Mouse (Mus musculus) MEL (cell line): ENCODE data around the gene Lyar. TPM values are rescaled to one million over a fixed set of nuclear protein-coding genes. Genes with fewer than 3 reads are reported as not detected.

Source experiments
- DNase-seq: peaks from one replicate; pipeline ENCODE4 v3.0.0; 2011; ENCODE audit warnings: low read depth, low spot score
- H3K27ac ChIP-seq: 2 replicates; pipeline ENCODE4 v1.5.1; 2012; ENCODE audit warnings: low read depth, mild to moderate bottlenecking, control low read depth, low read length, moderate library complexity; ENCODE audit not compliant: control insufficient read depth
- H3K27me3 ChIP-seq, 2 experiments: fragments of 150-350 bp in 1 of 2; sonication (generic) in 1 of 2; 2 replicates each; pipeline ENCODE4 v1.6.1; 2012; ENCODE audit warnings: low read length in 2 of 2, mild to moderate bottlenecking in 2 of 2, improper control_type of control experiment in 1 of 2, moderate library complexity in 1 of 2; ENCODE audit not compliant: insufficient read depth in 2 of 2, control insufficient read depth in 1 of 2
- H3K36me3 ChIP-seq, 2 experiments: 2 replicates each; pipeline ENCODE4 v1.6.1; 2012 to 2014; ENCODE audit warnings: low read length in 2 of 2, improper control_type of control experiment in 1 of 2, inconsistent platforms in 1 of 2, mild to moderate bottlenecking in 1 of 2; ENCODE audit not compliant: insufficient read depth in 2 of 2, control insufficient read depth in 1 of 2
- H3K4me1 ChIP-seq, 2 experiments: fragments of 150-350 bp in 1 of 2; sonication (generic) in 1 of 2; 2 replicates each; pipeline ENCODE4 v1.6.1; 2012; ENCODE audit warnings: low read length in 2 of 2, improper control_type of control experiment in 1 of 2, mild to moderate bottlenecking in 1 of 2; ENCODE audit not compliant: insufficient read depth in 2 of 2, control insufficient read depth in 1 of 2
- H3K4me3 ChIP-seq, 2 experiments: fragments of 150-350 bp in 1 of 2; sonication (generic) in 1 of 2; 2 replicates each; pipeline ENCODE4 v1.5.1; 2012; ENCODE audit warnings: low read depth in 2 of 2, low read length in 2 of 2, mild to moderate bottlenecking in 2 of 2, moderate library complexity in 2 of 2, control low read depth in 1 of 2, improper control_type of control experiment in 1 of 2; ENCODE audit not compliant: control insufficient read depth in 1 of 2, insufficient read depth in 1 of 2
- H3K79me2 ChIP-seq: 2 replicates; pipeline ENCODE4 v1.6.1; 2012; ENCODE audit warnings: mild to moderate bottlenecking, low read length, moderate library complexity; ENCODE audit not compliant: control insufficient read depth, poor library complexity, insufficient read depth
- H3K9ac ChIP-seq: 2 replicates; pipeline ENCODE4 v1.6.1; 2012; ENCODE audit warnings: low read depth, mild to moderate bottlenecking, control low read depth, low read length, moderate library complexity; ENCODE audit not compliant: control insufficient read depth, poor library complexity, severe bottlenecking
- H3K9me3 ChIP-seq: fragments of 150-350 bp; sonication (generic); replicated peaks from 2 replicates; pipeline ENCODE4 v1.6.1; 2012; ENCODE audit warnings: mild to moderate bottlenecking, low read length, improper control_type of control experiment, moderate library complexity; ENCODE audit not compliant: insufficient read depth
- EP300 ChIP-seq, 2 experiments: IDR thresholded peaks; 2 replicates each; pipeline ENCODE4 v1.6.1; 2011; ENCODE audit warnings: improper control_type of control experiment in 2 of 2, low read length in 2 of 2, low read depth in 1 of 2, mild to moderate bottlenecking in 1 of 2
- ETS1 ChIP-seq: IDR thresholded peaks from 2 replicates; pipeline ENCODE4 v1.6.1; 2012; ENCODE audit warnings: low read depth, mild to moderate bottlenecking, inconsistent platforms, low read length, improper control_type of control experiment, moderate library complexity
- GABPA ChIP-seq: IDR thresholded peaks from 2 replicates; pipeline ENCODE4 v1.6.1; 2012; ENCODE audit warnings: low read depth, mild to moderate bottlenecking, inconsistent platforms, low read length, improper control_type of control experiment, moderate library complexity
- KAT2A ChIP-seq: conservative IDR thresholded peaks from 2 replicates; pipeline ENCODE4 v1.6.1; 2012; ENCODE audit warnings: low read depth, low read length, improper control_type of control experiment, inconsistent platforms
- MAX ChIP-seq: IDR thresholded peaks from 2 replicates; pipeline ENCODE4 v1.6.1; 2011; ENCODE audit warnings: low read length, improper control_type of control experiment
- MEF2A ChIP-seq: IDR thresholded peaks from 2 replicates; pipeline ENCODE4 v1.6.1; 2014; ENCODE audit warnings: low read depth, mild to moderate bottlenecking, inconsistent platforms, low read length, improper control_type of control experiment; ENCODE audit not compliant: poor library complexity, insufficient replicate concordance, severe bottlenecking; ENCODE audit errors: extremely low read depth
- TAL1 ChIP-seq: IDR thresholded peaks from 2 replicates; pipeline ENCODE4 v1.6.1; 2012; ENCODE audit warnings: mild to moderate bottlenecking, inconsistent platforms, low read length, moderate library complexity, mixed read lengths
- TBP ChIP-seq: IDR thresholded peaks from 2 replicates; pipeline ENCODE4 v1.8.0; 2011; ENCODE audit warnings: low read depth, low read length, improper control_type of control experiment
- TCF12 ChIP-seq: IDR thresholded peaks from 2 replicates; pipeline ENCODE4 v1.6.1; 2014; ENCODE audit warnings: low read depth, mild to moderate bottlenecking, inconsistent platforms, low read length, improper control_type of control experiment, moderate library complexity
- USF1 ChIP-seq: IDR thresholded peaks from 2 replicates; pipeline ENCODE4 v1.6.1; 2014; ENCODE audit warnings: low read depth, mild to moderate bottlenecking, inconsistent platforms, low read length, improper control_type of control experiment, moderate library complexity
- USF2 ChIP-seq, 2 experiments: IDR thresholded peaks; 2 replicates each; pipeline ENCODE4 v1.6.1; 2011 to 2012; ENCODE audit warnings: improper control_type of control experiment in 2 of 2, low read length in 2 of 2, borderline replicate concordance in 1 of 2, inconsistent platforms in 1 of 2, low read depth in 1 of 2, mild to moderate bottlenecking in 1 of 2; ENCODE audit not compliant: insufficient read depth in 1 of 2
- ZC3H11A ChIP-seq: IDR thresholded peaks from 2 replicates; pipeline ENCODE4 v1.6.1; 2012; ENCODE audit warnings: low read depth, mild to moderate bottlenecking, inconsistent platforms, low read length, improper control_type of control experiment
- ZNF384 ChIP-seq: IDR thresholded peaks from 2 replicates; pipeline ENCODE4 v1.6.1; 2012; ENCODE audit warnings: low read depth, mild to moderate bottlenecking, inconsistent platforms, low read length, improper control_type of control experiment
- polyA plus RNA-seq, 2 experiments: library from polyadenylated mRNA; stranded (reverse) in 1 of 2; unstranded in 1 of 2; fragments of >175 nt in 1 of 2; fragments of >200 nt in 1 of 2; gene quantifications; 2 replicates each; pipeline versions ENCODE4 v1.2.1 to v1.2.4; 2012; ENCODE audit warnings: low replicate concordance in 2 of 2, low read depth in 1 of 2; ENCODE audit not compliant: insufficient read length in 2 of 2, insufficient read depth in 1 of 2, missing spikeins in 1 of 2
- total RNA-seq: library from RNA; depleted of rRNA; stranded (reverse); fragments of 300-350 nt; gene quantifications from 2 replicates; pipeline ENCODE4 v1.2.3, GENCODE M21; 2012

Lyar gene
- total and polyA plus RNA-seq, 3 experiments: 333 to 678 (median 507) TPM

DNA sequence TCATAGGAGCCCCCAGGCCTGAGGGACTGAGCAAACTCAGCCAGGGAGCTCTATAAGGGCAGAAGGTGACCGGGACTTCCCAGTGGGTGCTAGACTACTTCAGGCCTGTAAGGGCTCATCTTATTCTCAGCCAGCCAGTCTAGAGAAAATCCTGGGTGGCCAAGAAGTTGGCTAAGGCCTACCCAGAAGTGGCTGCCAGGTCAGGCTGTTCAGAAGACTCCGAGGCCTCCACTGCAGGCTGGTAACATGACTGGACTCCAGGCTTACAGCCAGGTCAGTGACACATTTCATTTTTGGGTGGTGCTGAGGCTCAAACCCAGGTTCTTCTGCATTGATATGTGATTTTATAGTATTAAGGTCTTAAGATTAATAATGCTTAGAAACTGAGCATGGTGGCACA, 20.6 kb upstream of the Lyar start:
- Histone ChIP-seq H3K4me1 (no peaks in the 10 kb centered on the region), H3K27ac (no peak overlapping the region), H3K79me2 (no peaks in the 10 kb centered on the region), H3K9ac (no peak overlapping the region), H3K27me3 (no peaks in the 10 kb centered on the region), H3K9me3 (no peaks in the 10 kb centered on the region), H3K36me3 (no peaks in the 10 kb centered on the region), H3K4me3 (no peak overlapping the region)
- TF ChIP-seq USF1: no peak
- no peak for TF ChIP-seq TCF12
- no peak for TF ChIP-seq GABPA
- no peak for TF ChIP-seq USF2 (IDR thresholded peaks at IDR 0.05; ENCODE audit: borderline replicate concordance in 1 of 2, insufficient read depth in 1 of 2, low read depth in 1 of 2, low read length in 2 of 2)
- TF ChIP-seq TBP: no peak
- TF ChIP-seq ETS1: no peak
- no peak for TF ChIP-seq EP300 (IDR thresholded peaks at IDR 0.05; ENCODE audit: low read depth in 1 of 2, low read length in 2 of 2)
- no peak for TF ChIP-seq ZNF384
- TF ChIP-seq MAX: no peak
- no peak for TF ChIP-seq MEF2A
- TF ChIP-seq ZC3H11A: no peak
- no peak for DNase-seq

DNA sequence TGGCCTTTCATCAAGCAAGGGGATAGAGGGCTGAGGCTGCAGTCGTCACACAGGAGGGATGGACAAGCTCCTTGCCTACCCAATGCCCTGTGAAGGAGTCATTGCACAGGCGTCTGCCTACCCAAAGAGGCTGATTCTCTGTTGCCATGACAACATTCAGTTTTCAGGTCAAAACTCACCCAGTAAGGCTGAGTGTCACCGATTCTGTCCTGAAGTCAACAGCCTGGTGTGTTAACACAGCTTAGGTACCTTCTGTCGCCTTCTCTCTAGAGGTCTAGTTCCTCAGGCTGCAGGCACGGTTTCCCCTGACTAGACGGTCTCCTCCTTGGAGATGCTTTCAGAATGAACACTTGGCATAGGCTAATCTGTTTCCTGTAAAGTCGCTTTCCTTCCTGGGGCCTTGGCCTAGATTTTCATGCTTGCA, 15.0 kb upstream of the Lyar start:
- no peak for TF ChIP-seq KAT2A
- TF ChIP-seq ZNF384: no peak
- TF ChIP-seq TCF12: no peak
- TF ChIP-seq GABPA: no peak
- DNase-seq: no peak
- H3K27me3 ChIP-seq: no peaks in the 10 kb centered on the region
- H3K9me3 ChIP-seq: no peaks in the 10 kb centered on the region
- H3K4me3 ChIP-seq: no peak overlapping the region
- H3K27ac ChIP-seq: no peak overlapping the region
- H3K79me2 ChIP-seq: no peaks in the 10 kb centered on the region
- peaks cover 5 to 10% of the 10 kb centered on the region in 2 experiments; a peak in 3 of 4 replicates for H3K4me1 ChIP-seq
- H3K9ac ChIP-seq: no peak overlapping the region
- H3K36me3 ChIP-seq: peaks cover 0 to 5% of the 10 kb centered on the region in 2 experiments; a peak in 3 of 4 replicates

DNA sequence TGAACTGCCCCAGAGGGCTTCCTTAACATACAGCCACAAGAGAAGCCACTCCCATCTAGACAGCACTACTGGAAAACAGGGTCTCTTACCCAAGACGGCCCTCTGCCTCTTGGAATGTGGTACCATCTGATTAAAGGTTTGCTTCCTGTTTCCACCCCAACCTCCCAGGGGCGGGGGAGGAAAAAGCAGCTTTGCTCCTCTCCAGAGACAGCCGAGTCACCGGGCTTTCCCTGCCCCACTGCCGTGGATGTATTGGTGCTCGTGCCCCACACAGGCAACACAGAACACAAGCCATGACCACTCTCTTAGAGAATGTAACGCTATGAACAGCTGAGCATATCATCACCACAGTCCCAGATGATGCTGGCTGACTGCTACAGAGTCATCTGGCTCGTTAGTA, 11.3 kb upstream of the Lyar start:
- Histone ChIP-seq H3K9ac (no peak overlapping the region), H3K36me3 (peaks cover 3 to 5% of the 10 kb centered on the region in 2 experiments; a peak in 3 of 4 replicates), H3K4me3 (no peak overlapping the region), H3K4me1 (peaks cover 5 to 10% of the 10 kb centered on the region in 2 experiments; a peak in 3 of 4 replicates), H3K27ac (no peak overlapping the region), H3K27me3 (no peaks in the 10 kb centered on the region), H3K9me3 (no peaks in the 10 kb centered on the region), H3K79me2 (no peaks in the 10 kb centered on the region)
- peak in 1 of 2 experiments; percentile 41; a peak in 1 of 4 replicates for TF ChIP-seq EP300 (IDR thresholded peaks at IDR 0.05; ENCODE audit: low read depth in 1 of 2, low read length in 2 of 2)
- peak; percentile 40; the same call in 1 of the 2 replicates for TF ChIP-seq TAL1
- TF ChIP-seq GABPA: no peak
- peak; percentile 22; the same call in 1 of the 2 replicates for TF ChIP-seq MAX
- DNase-seq: peak; percentile 72
